Mouse (Mus musculus) cerebral cortex, adult 2 months (tissue): ENCODE measurements around the gene Olfr1500.

Experiments used
- WGBS: fragments of 180-500 bp; shearing (Covaris S2); methylation state at CpG from one replicate; pipeline ENCODE4 v1.1.7; 2018; 5-methylcytosine and 5-hydroxymethylcytosine counted together

Olfr1500 gene

DNA sequence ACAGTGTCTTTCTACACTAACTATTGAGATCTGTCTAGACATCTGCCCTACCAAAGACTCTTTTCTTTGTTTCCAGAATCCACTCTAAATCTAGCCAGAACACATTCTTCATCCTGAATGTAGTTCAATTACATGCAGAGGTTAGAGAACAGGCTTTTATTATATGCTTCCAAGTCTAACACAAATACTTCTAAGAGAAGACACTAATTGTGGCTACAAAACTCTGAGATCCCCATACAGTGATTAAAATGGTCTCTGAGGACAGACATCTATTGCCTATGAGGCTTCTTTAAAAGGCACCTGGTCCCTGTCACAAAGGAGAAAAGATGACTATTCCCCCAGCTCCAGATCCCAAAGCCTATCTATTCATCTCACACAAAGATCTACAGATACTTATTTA, at the start of gene Olfr1500:
TSS of gene Olfr1500 (minus strand) at position 101 of the 400 bp plus-strand sequence.

DNA sequence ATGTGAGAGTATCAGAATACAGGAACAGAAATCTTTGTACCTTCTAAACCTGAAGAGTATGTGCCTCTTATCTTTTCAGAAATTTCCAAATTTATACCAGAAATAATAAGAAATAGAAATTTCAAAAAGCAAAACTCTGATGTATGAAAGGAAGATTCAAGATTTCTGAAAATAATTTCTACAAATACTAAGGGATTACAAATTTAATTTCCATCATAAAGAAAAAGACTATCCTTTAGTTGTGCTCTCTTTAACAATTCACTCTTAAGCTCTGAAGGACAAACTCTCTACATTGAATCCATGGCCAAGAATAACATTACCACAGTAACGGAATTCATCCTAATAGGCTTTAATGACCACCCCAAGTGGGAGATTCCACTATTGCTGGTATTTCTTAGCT, 31.2 kb upstream of the Olfr1500 start, which contains the start of gene Olfr1502:
TSS of gene Olfr1502 (plus strand) at position 301 of the 400 bp plus-strand sequence.
- WGBS = 92% methylated on average over 1 of the region's 1 CpGs

DNA sequence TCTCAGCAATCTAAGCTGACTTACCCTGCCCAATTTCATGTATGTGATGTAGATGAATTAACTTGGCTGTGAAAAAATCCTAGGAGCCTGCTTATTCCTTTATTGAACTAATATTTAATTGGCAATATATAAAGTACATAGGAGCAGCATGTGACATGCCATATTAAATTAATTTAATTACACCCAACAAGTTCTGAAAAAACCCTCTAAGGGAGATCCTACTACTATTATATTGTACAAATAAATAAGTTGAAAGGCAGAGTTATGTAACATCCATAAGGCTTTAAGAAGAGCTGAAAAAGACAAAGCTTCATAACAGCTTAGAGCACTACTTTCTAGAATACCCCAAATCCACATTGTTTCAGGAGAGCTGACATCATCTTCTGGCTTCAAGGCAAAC, 20.3 kb upstream of the Olfr1500 start, which contains the start of gene Olfr1501:
TSS of gene Olfr1501 (minus strand) at position 101 of the 400 bp plus-strand sequence.

DNA sequence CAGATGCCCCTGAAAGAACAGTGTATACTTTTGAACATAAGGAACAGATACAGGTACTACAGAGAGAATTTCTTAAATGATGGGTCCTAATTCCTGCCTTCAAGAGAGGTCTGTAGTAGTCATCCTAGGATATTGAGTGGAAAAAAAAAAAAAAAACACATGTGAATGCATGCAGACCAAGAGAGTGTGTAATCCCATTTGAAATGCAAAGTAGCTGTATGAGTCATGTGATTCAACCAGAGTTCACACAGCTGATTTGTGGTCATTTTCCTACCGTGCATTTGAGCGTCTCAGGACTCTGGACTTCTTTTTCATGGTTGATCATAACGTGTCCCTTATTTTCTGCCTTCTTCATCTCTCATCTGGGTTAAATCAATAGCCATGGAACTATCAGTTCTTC, 1.8 kb downstream of the Olfr1500 start:
- WGBS = 65% methylated on average over 3 of the region's 3 CpGs

DNA sequence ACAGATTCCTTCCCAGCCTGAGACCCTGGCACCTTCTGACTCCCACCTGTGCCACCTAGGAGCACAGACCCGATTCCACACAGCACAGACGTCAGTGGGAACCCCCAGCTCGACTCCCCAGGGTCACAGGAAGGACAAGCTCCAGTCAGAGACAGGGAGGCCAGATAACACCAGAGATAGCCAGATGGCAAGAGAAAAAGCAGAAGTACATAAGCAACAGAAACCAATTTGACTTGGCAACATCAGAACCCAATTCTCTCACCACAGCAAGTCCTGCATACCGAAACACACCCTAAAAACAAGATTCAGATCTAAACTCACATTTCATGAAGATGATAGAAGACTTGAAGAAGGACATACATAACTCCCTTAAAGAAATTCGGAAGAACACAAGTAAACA, 9.4 kb downstream of the Olfr1500 start:
- WGBS = 59% methylated on average over 5 of the region's 5 CpGs

DNA sequence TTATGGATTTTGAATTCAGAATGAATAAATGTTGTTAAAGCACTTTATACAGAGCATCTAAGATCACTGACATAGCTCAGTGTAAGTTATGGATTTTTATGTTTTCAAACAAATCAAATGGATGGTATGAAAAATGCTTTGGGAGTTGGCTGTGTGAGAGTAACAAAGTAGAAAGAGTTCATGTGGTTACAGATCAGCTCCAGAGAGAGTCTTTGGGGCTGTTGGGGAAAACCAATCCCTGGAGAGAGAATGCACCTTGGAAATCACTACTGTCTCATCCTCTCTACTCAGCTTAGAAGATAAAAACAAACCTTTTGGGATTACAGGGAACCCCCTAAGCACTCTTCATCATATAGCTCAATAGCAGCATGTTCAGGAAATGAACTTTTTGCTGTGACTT, 10.9 kb downstream of the Olfr1500 start, which contains the start of gene Olfr1499:
TSS of gene Olfr1499 (minus strand) at position 101 of the 400 bp plus-strand sequence.

DNA sequence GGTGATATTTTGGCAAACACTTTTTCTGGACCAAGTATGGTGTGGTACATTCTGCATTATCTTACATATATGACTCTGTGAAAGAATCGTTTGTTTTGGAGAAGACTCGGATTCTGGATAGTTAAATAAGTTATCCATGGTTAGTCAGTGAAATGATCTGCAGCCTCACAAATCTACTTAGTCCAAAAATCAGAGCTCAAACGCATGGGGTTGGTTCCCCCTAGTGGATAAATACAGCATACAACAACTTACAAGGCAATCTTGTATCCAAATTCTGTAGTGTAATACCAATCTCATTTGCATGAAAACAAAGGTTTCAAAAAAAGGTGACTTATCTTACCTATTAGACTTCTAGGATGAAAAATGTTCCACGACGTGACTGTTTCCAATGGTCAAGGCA, 11.5 kb downstream of the Olfr1500 start:
- WGBS = 30% methylated on average over 5 of the region's 5 CpGs

DNA sequence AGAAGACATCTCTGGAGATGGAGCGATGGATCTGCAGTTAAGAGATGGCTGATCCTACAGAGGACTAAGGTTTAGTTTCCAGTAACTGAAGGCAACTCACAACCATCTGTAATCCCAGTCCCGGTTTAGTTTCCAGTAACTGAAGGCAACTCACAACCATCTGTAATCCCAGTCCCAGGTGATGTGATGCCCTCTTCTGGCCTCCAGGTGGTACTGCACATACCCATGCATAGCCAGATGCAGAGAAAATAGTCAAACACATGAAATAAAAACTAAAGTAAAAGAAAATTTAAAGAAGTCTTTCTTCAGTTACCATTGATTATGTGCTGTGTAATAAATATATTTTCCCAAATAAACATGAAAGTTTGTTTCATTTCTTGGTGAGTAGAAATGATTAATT, 17.5 kb downstream of the Olfr1500 start:
- WGBS = 66% methylated on average over 2 of the region's 2 CpGs

DNA sequence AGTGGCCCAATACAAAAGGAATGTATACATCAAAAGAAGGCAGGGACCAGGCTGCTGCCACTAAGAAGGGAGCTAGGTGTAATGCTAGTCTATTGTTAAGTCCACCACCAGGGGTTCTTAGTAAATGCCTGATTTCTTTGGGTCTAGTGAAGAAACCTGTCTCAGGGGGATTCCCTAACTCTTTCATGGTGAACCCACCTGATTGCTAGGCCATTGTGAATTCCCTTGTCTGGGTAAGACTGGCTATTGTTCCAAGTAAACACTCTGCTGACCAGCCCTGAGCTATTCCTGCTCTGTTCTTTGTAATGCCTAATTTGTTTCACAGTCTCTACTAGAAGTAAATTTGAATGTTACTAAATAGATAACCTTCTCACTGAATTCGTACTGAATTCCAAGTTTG, 24.8 kb downstream of the Olfr1500 start:
- WGBS = 59% methylated on average over 1 of the region's 1 CpGs

DNA sequence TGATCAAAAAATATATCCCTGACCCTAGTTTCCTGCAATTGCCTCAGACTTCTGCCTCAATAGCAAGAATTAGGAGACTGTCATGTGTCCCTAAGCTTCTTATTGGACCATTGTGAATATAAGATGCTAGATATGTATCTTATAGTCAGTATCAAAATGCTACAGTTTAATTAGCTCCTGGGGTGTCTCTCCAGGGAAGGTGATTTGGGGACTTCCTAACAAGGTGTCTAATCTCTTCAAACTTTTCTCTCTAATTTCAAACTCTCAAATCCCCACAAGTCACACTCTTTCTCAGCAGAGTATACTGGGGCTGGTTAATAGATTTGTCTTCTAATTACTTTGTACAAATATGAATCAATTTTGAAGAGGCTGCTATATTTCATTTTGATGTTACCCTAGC, 32.2 kb downstream of the Olfr1500 start, which contains the start of gene Olfr1497:
TSS of gene Olfr1497 (minus strand) at position 101 of the 400 bp plus-strand sequence.

DNA sequence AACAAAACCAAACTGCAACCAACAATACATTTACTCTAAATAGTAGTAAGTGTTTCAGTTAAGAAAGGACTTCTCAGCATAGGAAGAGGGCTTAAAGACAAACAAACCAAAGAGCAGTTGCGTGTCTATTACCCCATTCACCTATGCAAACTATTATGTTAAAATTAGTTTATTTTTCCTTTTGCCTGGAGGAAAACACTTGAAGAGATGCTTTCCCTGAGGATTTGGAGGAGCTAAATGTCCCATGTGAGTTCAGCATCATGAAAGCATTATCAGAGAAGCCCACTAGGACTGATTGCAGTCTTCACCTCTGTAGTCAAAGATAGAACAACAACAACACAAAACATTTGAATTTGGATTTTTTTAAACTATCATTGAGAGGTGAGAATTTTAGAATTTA, 52.7 kb downstream of the Olfr1500 start, which contains the start of gene Olfr1496:
TSS of gene Olfr1496 (plus strand) at position 301 of the 400 bp plus-strand sequence.
- 88% methylated on average over 1 of the region's 1 CpGs for WGBS
